Mouse (Mus musculus): Measurements from ENCODE around the gene Sft2d2. TPM values are rescaled to one million over a fixed set of nuclear protein-coding genes. Genes with fewer than 3 reads are reported as not detected.

Sft2d2 gene
- polyA plus RNA-seq, 2 experiments = 21.1 to 26.9 TPM

GRCm38 (mm10) chr1:165160723-165161405 is 33.4 kb downstream of the Sft2d2 start, which contains the start of gene Tbx19:
Tbx19 (minus strand) TSS chr1:165160773.
- Histone ChIP-seq H3K9me3 (ENCODE audit: control insufficient read depth, low read length) (no peaks in the 10 kb centered on the region), H3K27ac (replicated peaks; ENCODE audit: low read depth, low read length) (no peak within 1 kb of the TSS), H3K4me3 (replicated peaks; ENCODE audit: low read length) (no peak within 1 kb of the TSS), H3K27me3 (ENCODE audit: control insufficient read depth, insufficient read depth, low read length) (no peaks in the 10 kb centered on the region), H3K36me3 (ENCODE audit: control insufficient read depth, insufficient read depth, low read length) (no peaks in the 10 kb centered on the region), H3K9ac (ENCODE audit: low read depth, low read length, severe bottlenecking) (no peak within 1 kb of the TSS), H3K4me1 (ENCODE audit: control insufficient read depth, insufficient read depth, low read length) (no peaks in the 10 kb centered on the region), H3K4me2 (replicated peaks; ENCODE audit: low read depth, low read length, severe bottlenecking) (no peak within 1 kb of the TSS)
- WGBS = 79% methylated on average over 8 of the region's 8 CpGs
- no peak for TF ChIP-seq POLR2A (IDR thresholded peaks at IDR 0.05; ENCODE audit: borderline replicate concordance, extremely low read depth, insufficient read depth, insufficient read length)
- DNase-seq (ENCODE audit: low spot score) (no peak), ATAC-seq (ENCODE audit: low FRiP score, low read depth) (no peak)

DNA sequence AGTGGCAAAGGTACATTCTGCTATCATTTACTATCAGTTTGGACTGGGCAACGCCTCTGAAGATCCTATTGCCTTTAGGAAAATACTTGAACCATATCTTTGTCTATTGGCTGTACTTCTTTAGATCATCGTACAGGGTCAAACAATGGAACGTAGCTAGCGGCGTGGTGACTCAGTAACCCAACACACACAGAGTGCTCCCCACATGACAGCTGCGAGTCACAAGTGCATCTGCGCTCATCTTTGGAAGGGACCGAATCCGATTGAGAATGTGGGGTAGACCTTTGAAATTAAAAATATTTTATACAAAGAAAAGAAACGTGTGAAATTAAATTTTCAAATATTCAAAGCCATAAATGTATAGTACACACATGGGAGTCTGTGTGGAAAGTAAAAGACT is 35.4 kb downstream of the Sft2d2 start:
- Histone ChIP-seq H3K27me3 (ENCODE audit: control insufficient read depth, insufficient read depth, low read length) (no peaks in the 10 kb centered on the region), H3K9me3 (ENCODE audit: control insufficient read depth, low read length) (no peaks in the 10 kb centered on the region), H3K9ac (ENCODE audit: low read depth, low read length, severe bottlenecking) (no peak overlapping the region), H3K4me1 (ENCODE audit: control insufficient read depth, insufficient read depth, low read length) (no peaks in the 10 kb centered on the region), H3K4me2 (replicated peaks; ENCODE audit: low read depth, low read length, severe bottlenecking) (no peak overlapping the region), H3K36me3 (ENCODE audit: control insufficient read depth, insufficient read depth, low read length) (no peaks in the 10 kb centered on the region), H3K27ac (replicated peaks; ENCODE audit: low read depth, low read length) (no peak overlapping the region), H3K4me3 (replicated peaks; ENCODE audit: low read length) (no peak overlapping the region)
- DNase-seq (ENCODE audit: low spot score) = no peak
- TF ChIP-seq POLR2A (IDR thresholded peaks at IDR 0.05; ENCODE audit: borderline replicate concordance, extremely low read depth, insufficient read depth, insufficient read length) = no peak
- WGBS = 77% methylated on average over 10 of the region's 10 CpGs
- ATAC-seq (ENCODE audit: low FRiP score, low read depth) = no peak

DNA sequence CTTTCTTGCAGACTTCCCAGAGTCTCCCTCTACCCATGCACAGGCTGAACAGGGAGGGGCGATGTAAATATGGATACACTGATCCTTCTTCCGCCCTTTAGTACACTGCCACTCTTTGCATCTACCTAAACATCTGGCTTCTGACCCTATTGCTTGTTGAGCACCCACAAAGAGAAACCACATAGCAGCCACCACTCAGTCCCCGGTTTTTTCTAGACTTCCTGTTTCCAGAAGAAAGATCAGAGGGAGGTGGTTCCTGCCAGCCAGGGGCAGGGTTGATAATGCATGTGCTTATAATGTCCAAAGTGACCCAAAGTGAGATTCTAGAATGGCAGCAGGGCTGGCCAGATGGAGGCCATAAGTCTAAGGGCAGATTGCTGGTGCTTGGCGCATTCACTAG is 40.1 kb downstream of the Sft2d2 start:
- Histone ChIP-seq H3K27me3 (ENCODE audit: control insufficient read depth, insufficient read depth, low read length) (no peaks in the 10 kb centered on the region), H3K4me2 (replicated peaks; ENCODE audit: low read depth, low read length, severe bottlenecking) (no peak overlapping the region), H3K36me3 (ENCODE audit: control insufficient read depth, insufficient read depth, low read length) (no peaks in the 10 kb centered on the region), H3K9me3 (ENCODE audit: control insufficient read depth, low read length) (no peaks in the 10 kb centered on the region), H3K4me1 (ENCODE audit: control insufficient read depth, insufficient read depth, low read length) (no peaks in the 10 kb centered on the region), H3K4me3 (replicated peaks; ENCODE audit: low read length) (no peak overlapping the region), H3K9ac (ENCODE audit: low read depth, low read length, severe bottlenecking) (no peak overlapping the region), H3K27ac (replicated peaks; ENCODE audit: low read depth, low read length) (no peak overlapping the region)
- DNase-seq (ENCODE audit: low spot score) (no peak), ATAC-seq (ENCODE audit: low FRiP score, low read depth) (no peak)
- WGBS = 78% methylated on average over 4 of the region's 4 CpGs
- TF ChIP-seq POLR2A (IDR thresholded peaks at IDR 0.05; ENCODE audit: borderline replicate concordance, extremely low read depth, insufficient read depth, insufficient read length) = no peak

GRCm38 (mm10) chr1:165151216-165151615 is 43.0 kb downstream of the Sft2d2 start:
- Histone ChIP-seq H3K4me3 (replicated peaks; ENCODE audit: low read length) (no peak overlapping the region), H3K4me1 (ENCODE audit: control insufficient read depth, insufficient read depth, low read length) (no peaks in the 10 kb centered on the region), H3K4me2 (replicated peaks; ENCODE audit: low read depth, low read length, severe bottlenecking) (no peak overlapping the region), H3K36me3 (ENCODE audit: control insufficient read depth, insufficient read depth, low read length) (no peaks in the 10 kb centered on the region), H3K27me3 (ENCODE audit: control insufficient read depth, insufficient read depth, low read length) (no peaks in the 10 kb centered on the region), H3K9me3 (ENCODE audit: control insufficient read depth, low read length) (no peaks in the 10 kb centered on the region), H3K9ac (ENCODE audit: low read depth, low read length, severe bottlenecking) (no peak overlapping the region), H3K27ac (replicated peaks; ENCODE audit: low read depth, low read length) (no peak overlapping the region)
- ATAC-seq (ENCODE audit: low FRiP score, low read depth) (no peak), DNase-seq (ENCODE audit: low spot score) (no peak)
- TF ChIP-seq POLR2A (IDR thresholded peaks at IDR 0.05; ENCODE audit: borderline replicate concordance, extremely low read depth, insufficient read depth, insufficient read length) = no peak
- 55% methylated on average over 8 of the region's 8 CpGs for WGBS

DNA sequence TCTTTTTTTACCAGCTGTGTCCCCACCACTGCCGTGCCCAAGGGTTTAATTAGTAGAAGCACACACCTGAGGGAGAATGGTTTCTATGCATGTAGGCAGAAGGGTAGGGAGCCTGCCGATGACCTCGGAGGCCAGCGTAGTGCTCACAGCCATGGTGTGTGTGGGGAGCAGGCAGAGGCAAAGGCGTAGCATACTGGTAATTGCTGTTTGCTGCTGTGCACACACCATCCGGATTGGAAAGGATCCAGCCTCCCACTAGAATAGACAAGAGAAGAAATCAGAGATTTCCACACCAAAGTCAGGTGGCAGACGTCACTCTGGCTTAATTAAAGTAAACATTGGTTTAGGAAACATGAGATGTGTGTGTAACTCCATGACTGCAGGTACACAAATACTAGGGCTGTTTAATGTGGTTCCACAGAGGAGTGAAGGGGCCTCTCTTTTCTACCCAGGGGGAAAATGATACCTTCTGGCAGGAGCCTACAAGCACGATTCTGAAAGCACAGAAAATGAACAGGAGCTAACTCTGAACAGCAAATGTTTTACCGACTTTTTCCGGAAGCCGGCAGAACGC is 51.8 kb downstream of the Sft2d2 start:
- DNase-seq (ENCODE audit: low spot score) (no peak), ATAC-seq (ENCODE audit: low FRiP score, low read depth) (no peak)
- 64% methylated on average over 12 of the region's 12 CpGs for WGBS
- H3K4me3 ChIP-seq (replicated peaks; ENCODE audit: low read length) = no peak overlapping the region
- H3K4me1 ChIP-seq (ENCODE audit: control insufficient read depth, insufficient read depth, low read length) = no peaks in the 10 kb centered on the region
- no peak overlapping the region for H3K27ac ChIP-seq (replicated peaks; ENCODE audit: low read depth, low read length)
- no peak for TF ChIP-seq POLR2A (IDR thresholded peaks at IDR 0.05; ENCODE audit: borderline replicate concordance, extremely low read depth, insufficient read depth, insufficient read length)
- no peak overlapping the region for H3K9ac ChIP-seq (ENCODE audit: low read depth, low read length, severe bottlenecking)
- H3K36me3 ChIP-seq (ENCODE audit: control insufficient read depth, insufficient read depth, low read length) = no peaks in the 10 kb centered on the region
- no peaks in the 10 kb centered on the region for H3K9me3 ChIP-seq (ENCODE audit: control insufficient read depth, low read length)
- no peaks in the 10 kb centered on the region for H3K27me3 ChIP-seq (ENCODE audit: control insufficient read depth, insufficient read depth, low read length)
- no peak overlapping the region for H3K4me2 ChIP-seq (replicated peaks; ENCODE audit: low read depth, low read length, severe bottlenecking)
